In genomic region chr13:36953676-36954075, GRCm38 (mm10) we compare ENCODE assay signal across 33 mouse cellular contexts.
"Had no signal": no experiment of that assay in that cellular context is flagged by ENCODE, and none has a peak within 500 bp of the region (broad histone marks: within the 10 kb centered on the region; RNA-seq: fewer than 3 reads in every experiment).

No protein-coding gene starts in this region.

- H3K9ac ChIP-seq: heart, embryonic 12.5 days; heart, embryonic 13.5 days; heart, embryonic 15.5 days; hindbrain, embryonic 12.5 days; hindbrain, embryonic 13.5 days; hindbrain, embryonic 14.5 days; hindbrain, embryonic 15.5 days; intestine, embryonic 15.5 days; kidney, embryonic 15.5 days had no signal

- H3K4me2 ChIP-seq: heart, embryonic 12.5 days; heart, embryonic 13.5 days; heart, embryonic 15.5 days; hindbrain, embryonic 12.5 days; hindbrain, embryonic 13.5 days; hindbrain, embryonic 14.5 days; hindbrain, embryonic 15.5 days; intestine, embryonic 15.5 days; kidney, embryonic 15.5 days had no signal

- H3K9me3 ChIP-seq: heart, embryonic 10.5 days; heart, embryonic 12.5 days; heart, embryonic 13.5 days; heart, embryonic 15.5 days; hindbrain, embryonic 10.5 days; hindbrain, embryonic 12.5 days; hindbrain, embryonic 13.5 days; hindbrain, embryonic 15.5 days; intestine, embryonic 15.5 days; kidney, embryonic 15.5 days had no signal

- H3K27ac ChIP-seq: heart, embryonic 10.5 days; heart, embryonic 13.5 days; heart, embryonic 15.5 days; hindbrain, embryonic 10.5 days; hindbrain, embryonic 12.5 days; hindbrain, embryonic 13.5 days; hindbrain, embryonic 14.5 days; hindbrain, embryonic 15.5 days; hindbrain, postnatal 0 days; intestine, embryonic 15.5 days; kidney, embryonic 15.5 days; kidney, postnatal 0 days; layer of hippocampus, adult 2 months had no signal

- ATAC-seq: hindbrain, embryonic 16.5 days; hindbrain, postnatal 0 days; inflammation-experienced regulatory T-cells, adult 6 months; intestine, embryonic 15.5 days; intestine, postnatal 0 days had no signal

- H3K27me3 ChIP-seq: heart, embryonic 12.5 days; heart, embryonic 13.5 days; heart, embryonic 15.5 days; hindbrain, embryonic 12.5 days; hindbrain, embryonic 13.5 days; hindbrain, embryonic 15.5 days; intestine, embryonic 15.5 days; kidney, embryonic 15.5 days had no signal

- H3K36me3 ChIP-seq: heart, embryonic 10.5 days; heart, embryonic 12.5 days; heart, embryonic 13.5 days; heart, embryonic 15.5 days; hindbrain, embryonic 10.5 days; hindbrain, embryonic 12.5 days; hindbrain, embryonic 13.5 days; hindbrain, embryonic 15.5 days; intestine, embryonic 15.5 days; kidney, embryonic 15.5 days had no signal

- H3K4me1 ChIP-seq: heart, embryonic 10.5 days; heart, embryonic 12.5 days; heart, embryonic 13.5 days; heart, embryonic 15.5 days; hindbrain, embryonic 10.5 days; hindbrain, embryonic 12.5 days; hindbrain, embryonic 13.5 days; hindbrain, embryonic 15.5 days; intestine, embryonic 15.5 days; kidney, embryonic 15.5 days had no signal

- H3K4me3 ChIP-seq: heart, embryonic 10.5 days; heart, embryonic 12.5 days; heart, embryonic 13.5 days; heart, embryonic 15.5 days; hindbrain, embryonic 10.5 days; hindbrain, embryonic 12.5 days; hindbrain, embryonic 13.5 days; hindbrain, embryonic 15.5 days; intestine, embryonic 15.5 days; kidney, embryonic 15.5 days; layer of hippocampus, adult 2 months had no signal

- DNase-seq: heart, postnatal 10 days; heart, postnatal 14 days; heart, postnatal 36 days; heart, postnatal 4 days; kidney, adult 11 months; kidney, adult 18-20 months; kidney, adult 2 months; kidney, adult 8-10 months; kidney, adult 9 months; kidney, postnatal 10 days; kidney, postnatal 14 days; kidney, postnatal 25 days; kidney, postnatal 36 days; kidney, postnatal 4 days; layer of hippocampus, adult 9-11 months; layer of hippocampus, postnatal 36 days had no signal
